Mouse (Mus musculus) left cerebral cortex, postnatal 14 days (tissue): ENCODE results near the gene Blvra. TPM values are rescaled to one million over a fixed set of nuclear protein-coding genes. Genes with fewer than 3 reads are reported as not detected.
"Not testable (repeated sequence)": the region's sequence is repeated elsewhere in the genome, so short reads cannot be mapped to it uniquely, and the experiment has no call there.

ENCODE experiments used
- DNase-seq, 2 experiments: peaks; one replicate each; pipeline ENCODE4 v3.0.0; 2021 to 2022; ENCODE audit warnings: low spot score in 2 of 2, mixed read lengths in 1 of 2
- intact Hi-C: fragments of 180-260 bp; cut with DNase I; formaldehyde crosslinking; loops from one replicate; pipeline ENCODE4 v1.15.1; 2025
- long read RNA-seq, 2 experiments: library from polyadenylated mRNA; stranded (forward); transcript quantifications; one replicate each; pipeline ENCODE4 v2.0.0; 2021
- total RNA-seq, 2 experiments: library from RNA; stranded (reverse); gene quantifications; 2 replicates each; pipeline ENCODE4 v1.2.3; 2021

Gene Blvra
- total RNA-seq: 10 to 100 TPM; 21.5 to 21.9 TPM
- long read RNA-seq, experiment 1, transcript Blvra-201 (8 exons, 1,160 nt): major isoform, 17 of 32 reads
- long read RNA-seq, experiment 1, partial matches to known transcripts: 1 of 32 reads
- long read RNA-seq, experiment 1, other reads (novel, unspliced or antisense): 14 of 32 reads
- long read RNA-seq, experiment 2, transcript Blvra-201 (8 exons, 1,160 nt): major isoform, 12 of 28 reads
- long read RNA-seq, experiment 2, partial matches to known transcripts: 10 of 28 reads
- long read RNA-seq, experiment 2, other reads (novel, unspliced or antisense): 5 of 28 reads

- intact Hi-C loops: loop anchor here (5.0 kb wide), 1 partner anchor 137 kb away; the partner anchor contains the start of genes 1810024B03Rik and Snrnp200
- DNase-seq: peak; percentile 84 to 90
Observed at GRCm38 (mm10) chr2:127070435-127070841, at the start of gene Blvra. TSS of gene Blvra (plus strand) at chr2:127070665.

GRCm38 (mm10) chr2:127035006-127035605 lies 35.4 kb upstream of the Blvra start:
- intact Hi-C loops: no loop called here
- DNase-seq: peak; percentile 65 to 68

- intact Hi-C loops: no loop called here
Observed at GRCm38 (mm10) chr2:127037299-127037698, 33.2 kb upstream of the Blvra start.

GRCm38 (mm10) chr2:127061471-127061870 lies 9.0 kb upstream of the Blvra start:
- DNase-seq: no peak
- intact Hi-C loops: no loop called here

More at GRCm38 (mm10) chr2:127037299-127037698, 33.2 kb upstream of the Blvra start:
- no peak for DNase-seq

GRCm38 (mm10) chr2:127068806-127069205 lies 1.7 kb upstream of the Blvra start:
- intact Hi-C loops: no loop called here
- DNase-seq: no peak

GRCm38 (mm10) chr2:127069781-127070434 lies 557 bp upstream of the Blvra start:
- intact Hi-C loops: loop anchor here (5.0 kb wide), 1 partner anchor 137 kb away; the partner anchor contains the start of genes 1810024B03Rik and Snrnp200

GRCm38 (mm10) chr2:127070879-127071278 lies 414 bp downstream of the Blvra start:
- no peak for DNase-seq
- intact Hi-C loops: loop anchor here (5.0 kb wide), 1 partner anchor 136 kb away; the partner anchor contains the start of genes 1810024B03Rik and Snrnp200

More at GRCm38 (mm10) chr2:127069781-127070434, 557 bp upstream of the Blvra start:
- DNase-seq: no peak

- intact Hi-C loops: loop anchor here (5.0 kb wide), 1 partner anchor 133 kb away; the partner anchor contains the start of genes 1810024B03Rik and Snrnp200
- no peak for DNase-seq
Observed at GRCm38 (mm10) chr2:127074116-127074515, 3.7 kb downstream of the Blvra start.

GRCm38 (mm10) chr2:127077611-127078010 lies 7.1 kb downstream of the Blvra start:
- intact Hi-C loops: no loop called here
- DNase-seq: no peak

- intact Hi-C loops, DNase-seq: not testable (repeated sequence)
Observed at GRCm38 (mm10) chr2:127079066-127079465, 8.6 kb downstream of the Blvra start.

GRCm38 (mm10) chr2:127079881-127080590 lies 9.6 kb downstream of the Blvra start:
- no peak for DNase-seq
- intact Hi-C loops: no loop called here

- no peak for DNase-seq
Observed at GRCm38 (mm10) chr2:127080591-127081218, 10.2 kb downstream of the Blvra start.

GRCm38 (mm10) chr2:127086235-127086634 lies 15.8 kb downstream of the Blvra start:
- no peak for DNase-seq
- intact Hi-C loops: no loop called here

More at GRCm38 (mm10) chr2:127080591-127081218, 10.2 kb downstream of the Blvra start:
- intact Hi-C loops: no loop called here

GRCm38 (mm10) chr2:127090151-127090550 lies 19.7 kb downstream of the Blvra start:
- intact Hi-C loops, DNase-seq: not testable (repeated sequence)

GRCm38 (mm10) chr2:127092000-127092399 lies 21.5 kb downstream of the Blvra start:
- no peak for DNase-seq
- intact Hi-C loops: no loop called here

- intact Hi-C loops: no loop called here
- no peak for DNase-seq
Observed at GRCm38 (mm10) chr2:127108986-127109385, 38.5 kb downstream of the Blvra start.

- intact Hi-C loops: no loop called here
- DNase-seq: peak; percentile 5 to 32
Observed at GRCm38 (mm10) chr2:127121591-127122235, 51.2 kb downstream of the Blvra start.

GRCm38 (mm10) chr2:127128926-127129325 lies 58.5 kb downstream of the Blvra start:
- DNase-seq: no peak

More at GRCm38 (mm10) chr2:127128926-127129325, 58.5 kb downstream of the Blvra start:
- intact Hi-C loops: no loop called here
